Mouse (Mus musculus) myocyte (in vitro differentiated cells): ENCODE results near the gene Fgfr4. TPM values are rescaled to one million over a fixed set of nuclear protein-coding genes. Genes with fewer than 3 reads are reported as not detected.

Experiments used
- H3K27me3 ChIP-seq: one replicate; pipeline ENCODE4 v1.6.1; 2011; ENCODE audit not compliant: control insufficient read depth, insufficient read depth, insufficient read length
- H3K36me3 ChIP-seq: one replicate; pipeline ENCODE4 v1.6.1; 2011; ENCODE audit not compliant: control insufficient read depth, insufficient read depth
- H3K4me2 ChIP-seq: one replicate; pipeline ENCODE4 v1.6.1; 2011; ENCODE audit warnings: low read depth, control low read depth
- H3K4me3 ChIP-seq: one replicate; pipeline ENCODE4 v1.5.1; 2011; ENCODE audit warnings: mild to moderate bottlenecking, control low read depth, moderate library complexity
- H3K79me2 ChIP-seq: one replicate; pipeline ENCODE4 v1.6.1; 2011; ENCODE audit not compliant: control insufficient read depth, insufficient read depth
- H3ac ChIP-seq: one replicate; pipeline ENCODE4 v1.6.1; 2011; ENCODE audit not compliant: control insufficient read depth, insufficient read length
- CEBPB ChIP-seq: IDR thresholded peaks from 2 replicates; pipeline ENCODE4 v1.6.1; 2011; ENCODE audit warnings: mild to moderate bottlenecking, moderate library complexity; ENCODE audit not compliant: poor library complexity, insufficient read depth, severe bottlenecking
- E2F4 ChIP-seq: IDR thresholded peaks from one replicate; pipeline ENCODE4 v1.6.1; 2011; ENCODE audit warnings: mild to moderate bottlenecking, control low read depth, moderate library complexity; ENCODE audit not compliant: insufficient read depth
- MAX ChIP-seq: IDR thresholded peaks from one replicate; pipeline ENCODE4 v1.6.1; 2011; ENCODE audit warnings: low read depth, mild to moderate bottlenecking, control low read depth
- MYOD1 ChIP-seq, 3 experiments: IDR thresholded peaks; one replicate each; pipeline ENCODE4 v1.6.1; 2011; ENCODE audit warnings: control low read depth in 2 of 3, low read depth in 2 of 3, mild to moderate bottlenecking in 2 of 3, moderate library complexity in 1 of 3; ENCODE audit not compliant: insufficient read length in 2 of 3, control insufficient read depth in 1 of 3
- MYOG ChIP-seq, 3 experiments: IDR thresholded peaks; one replicate each; pipeline ENCODE4 v1.6.1; 2011; ENCODE audit warnings: control low read depth in 2 of 3, low read depth in 2 of 3, mild to moderate bottlenecking in 2 of 3; ENCODE audit not compliant: insufficient read length in 2 of 3, control insufficient read depth in 1 of 3, insufficient read depth in 1 of 3
- POLR2A ChIP-seq: IDR thresholded peaks from one replicate; pipeline ENCODE4 v1.6.1; 2011; ENCODE audit warnings: low read depth, mild to moderate bottlenecking, control low read depth, moderate library complexity; ENCODE audit not compliant: insufficient read length
- POLR2AphosphoS2 ChIP-seq: IDR thresholded peaks from one replicate; pipeline ENCODE4 v1.6.1; 2011; ENCODE audit warnings: low read depth, control low read depth; ENCODE audit not compliant: insufficient read length
- REST ChIP-seq: IDR thresholded peaks from one replicate; pipeline ENCODE4 v1.6.1; 2011; ENCODE audit warnings: mild to moderate bottlenecking, control low read depth, moderate library complexity; ENCODE audit not compliant: insufficient read depth, insufficient read length
- SRF ChIP-seq: IDR thresholded peaks from one replicate; pipeline ENCODE4 v1.6.1; 2011; ENCODE audit warnings: low read depth; ENCODE audit not compliant: control insufficient read depth, insufficient read length
- TCF12 ChIP-seq: IDR thresholded peaks from one replicate; pipeline ENCODE4 v1.6.1; 2011; ENCODE audit warnings: mild to moderate bottlenecking, control low read depth; ENCODE audit not compliant: poor library complexity, insufficient read depth, severe bottlenecking
- TCF3 ChIP-seq: IDR thresholded peaks from one replicate; pipeline ENCODE4 v1.6.1; 2011; ENCODE audit warnings: low read depth, control low read depth; ENCODE audit not compliant: insufficient read length
- USF1 ChIP-seq: IDR thresholded peaks from one replicate; pipeline ENCODE4 v1.6.1; 2011; ENCODE audit warnings: low read depth, mild to moderate bottlenecking, control low read depth, moderate library complexity
- polyA plus RNA-seq: library from polyadenylated mRNA; unstranded; fragments of >200 nt; fragmentation: generic; extraction: Trizol; gene quantifications from one replicate; pipeline ENCODE4 v1.2.1, GENCODE M21; 2012; ENCODE audit warnings: missing spikeins

The Fgfr4 gene
- polyA plus RNA-seq, 1 experiment = 6.6 TPM

DNA sequence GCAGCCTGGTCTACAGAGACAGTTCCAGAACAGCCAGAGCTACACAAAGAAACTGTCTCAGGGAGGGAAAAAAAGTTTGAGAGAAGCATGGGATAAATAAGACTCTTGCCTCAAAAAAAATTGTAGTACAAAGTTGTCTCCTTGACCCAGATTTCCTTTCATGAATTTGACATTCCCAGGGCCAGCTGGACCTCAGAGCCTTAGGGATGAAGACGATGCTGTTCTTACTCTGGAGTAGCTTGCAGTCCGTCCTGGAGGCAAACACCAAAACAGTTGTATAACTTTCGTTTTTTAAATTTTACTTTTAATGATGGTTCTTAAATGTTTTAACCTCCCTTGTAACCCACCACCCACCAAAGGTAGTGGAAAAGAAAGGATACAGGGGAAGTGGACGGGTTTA is 45.3 kb upstream of the Fgfr4 start:
- Histone ChIP-seq H3K4me3 (peak overlapping the region; percentile 92), H3K4me2 (peak overlapping the region; percentile 99), H3K79me2 (peaks cover 46% of the 10 kb centered on the region), H3ac (no peak overlapping the region), H3K36me3 (peaks cover 6% of the 10 kb centered on the region), H3K27me3 (no peaks in the 10 kb centered on the region)
- TF ChIP-seq CEBPB (no peak), REST (no peak)

DNA sequence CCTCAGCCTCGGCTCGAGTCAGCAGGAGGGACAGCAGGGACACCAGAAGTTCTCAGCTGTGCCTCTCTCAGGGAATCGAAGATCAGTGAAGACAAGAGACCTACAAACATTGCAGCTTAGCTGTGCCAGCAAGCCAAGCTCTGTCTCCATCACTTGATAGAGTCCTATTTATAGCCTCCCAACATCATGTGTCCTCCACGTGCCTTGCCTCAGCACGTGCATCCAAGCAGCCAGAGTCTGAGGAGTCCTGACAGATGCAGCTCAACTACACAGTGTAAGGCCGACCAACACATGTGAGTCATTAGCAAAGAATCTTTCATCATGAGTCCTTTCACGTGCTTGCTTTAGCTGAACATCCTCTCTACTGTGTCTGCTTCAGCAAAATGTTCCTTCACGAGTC is 44.7 kb upstream of the Fgfr4 start:
- no peak overlapping the region for H3ac ChIP-seq
- TF ChIP-seq MYOG (IDR thresholded peaks at IDR 0.05; ENCODE audit: control insufficient read depth in 1 of 3, insufficient read depth in 1 of 3, insufficient read length in 2 of 3, low read depth in 2 of 3) (peak; percentile 2 to 65 (median 13)), TCF3 (no peak), MYOD1 (IDR thresholded peaks at IDR 0.05; ENCODE audit: control insufficient read depth in 1 of 3, insufficient read length in 2 of 3, low read depth in 2 of 3) (peak; percentile 59 to 91 (median 90)), MAX (peak; percentile 79), POLR2AphosphoS2 (no peak), CEBPB (no peak), POLR2A (peak; percentile 44), SRF (no peak), USF1 (peak; percentile 78), TCF12 (peak; percentile 45), E2F4 (no peak), REST (no peak)
- H3K79me2 ChIP-seq = peaks cover 48% of the 10 kb centered on the region
- H3K36me3 ChIP-seq = peaks cover 7% of the 10 kb centered on the region
- H3K4me3 ChIP-seq = peak overlapping the region; percentile 92
- no peaks in the 10 kb centered on the region for H3K27me3 ChIP-seq
- H3K4me2 ChIP-seq = peak overlapping the region; percentile 99

DNA sequence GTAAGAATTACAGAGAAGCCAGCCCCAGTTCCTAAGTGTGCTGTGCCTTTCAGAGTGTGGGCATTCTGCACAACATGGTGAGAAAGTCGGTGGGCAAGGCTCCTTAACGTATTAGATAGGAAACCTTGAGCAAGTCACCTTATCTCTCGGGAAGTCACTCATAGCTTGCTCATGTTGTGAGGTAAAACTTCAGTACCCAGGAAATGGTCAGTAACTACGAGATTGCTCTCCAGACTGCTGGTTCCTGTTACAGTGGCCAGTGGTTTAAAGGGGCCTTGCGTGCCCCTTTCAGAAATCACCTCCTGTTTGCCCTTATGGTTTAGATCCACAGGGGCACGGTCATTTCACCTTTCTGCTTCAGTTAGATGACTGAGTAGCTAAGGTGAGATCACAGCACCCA is 38.1 kb upstream of the Fgfr4 start:
- H3K4me3 ChIP-seq = no peak overlapping the region
- H3K27me3 ChIP-seq = no peaks in the 10 kb centered on the region
- H3ac ChIP-seq = no peak overlapping the region
- peaks cover 20% of the 10 kb centered on the region for H3K79me2 ChIP-seq
- peaks cover 62% of the 10 kb centered on the region for H3K36me3 ChIP-seq
- H3K4me2 ChIP-seq = no peak overlapping the region
- TF ChIP-seq CEBPB = no peak
- TF ChIP-seq MAX = no peak
- no peak for TF ChIP-seq SRF
- TF ChIP-seq POLR2AphosphoS2 = no peak
- no peak for TF ChIP-seq TCF12
- TF ChIP-seq USF1 = no peak
- TF ChIP-seq POLR2A = no peak
- no peak for TF ChIP-seq E2F4
- no peak for TF ChIP-seq MYOG (IDR thresholded peaks at IDR 0.05; ENCODE audit: control insufficient read depth in 1 of 3, insufficient read depth in 1 of 3, insufficient read length in 2 of 3, low read depth in 2 of 3)
- TF ChIP-seq TCF3 = no peak
- TF ChIP-seq REST = no peak
- TF ChIP-seq MYOD1 (IDR thresholded peaks at IDR 0.05; ENCODE audit: control insufficient read depth in 1 of 3, insufficient read length in 2 of 3, low read depth in 2 of 3) = no peak

DNA sequence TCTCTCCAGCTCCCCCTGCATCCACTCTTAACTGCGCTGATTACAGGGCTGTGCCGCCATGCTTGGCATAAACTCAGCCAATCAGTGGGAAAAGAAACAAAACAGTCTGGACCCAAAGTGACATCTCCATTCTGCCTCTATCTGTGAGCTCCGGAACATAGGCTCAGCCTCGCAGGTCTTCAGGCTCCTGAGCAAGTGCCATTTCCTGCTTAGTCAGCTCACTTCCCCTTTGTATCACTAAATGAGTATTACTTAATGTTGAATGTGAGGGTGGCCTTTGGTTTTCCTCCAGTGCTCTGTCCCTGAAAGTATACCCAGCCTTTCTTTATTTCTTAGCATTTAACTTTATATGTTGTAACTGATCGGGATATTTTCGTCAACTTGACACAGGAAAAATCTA is 27.5 kb upstream of the Fgfr4 start:
- TF ChIP-seq USF1 = no peak
- no peak for TF ChIP-seq E2F4
- TF ChIP-seq SRF = no peak
- TF ChIP-seq REST = no peak
- no peak for TF ChIP-seq POLR2A

DNA sequence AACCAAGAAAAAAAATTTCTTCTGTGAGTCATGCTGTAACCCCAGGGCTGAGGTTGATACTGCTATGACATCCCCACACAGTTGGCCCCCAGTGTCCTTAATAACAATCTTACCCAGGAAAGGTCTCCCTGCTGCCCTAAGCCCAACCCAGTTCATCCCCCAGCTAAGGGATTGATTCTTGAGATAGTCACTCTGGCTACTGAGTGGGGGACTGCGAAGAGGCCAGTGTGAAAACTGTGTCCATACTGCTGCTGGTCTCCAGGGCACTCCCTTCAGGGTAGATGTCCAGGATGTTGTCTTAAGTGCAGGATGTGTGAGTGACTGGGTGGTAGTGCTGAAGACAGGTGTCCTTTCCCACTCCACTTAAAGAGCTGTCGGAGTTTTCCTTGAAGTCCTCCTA is 19.0 kb upstream of the Fgfr4 start, which contains the start of gene Gm17617:
Gene Gm17617, minus strand, starts transcription at position 101 of the 400 bp plus-strand sequence.
- H3K79me2 ChIP-seq = no peaks in the 10 kb centered on the region
- no peak within 1 kb of the TSS for H3K4me3 ChIP-seq
- H3K27me3 ChIP-seq = no peaks in the 10 kb centered on the region
- TF ChIP-seq TCF12 = no peak
- TF ChIP-seq MAX = no peak
- no peak for TF ChIP-seq REST
- TF ChIP-seq POLR2AphosphoS2 = no peak
- TF ChIP-seq MYOG (IDR thresholded peaks at IDR 0.05; ENCODE audit: control insufficient read depth in 1 of 3, insufficient read depth in 1 of 3, insufficient read length in 2 of 3, low read depth in 2 of 3) = no peak
- TF ChIP-seq SRF = no peak
- TF ChIP-seq CEBPB = no peak
- TF ChIP-seq TCF3 = no peak
- TF ChIP-seq MYOD1 (IDR thresholded peaks at IDR 0.05; ENCODE audit: control insufficient read depth in 1 of 3, insufficient read length in 2 of 3, low read depth in 2 of 3) = no peak
- no peak for TF ChIP-seq USF1
- no peak for TF ChIP-seq E2F4
- TF ChIP-seq POLR2A = no peak
- H3K4me2 ChIP-seq = no peak within 1 kb of the TSS
- peaks cover 34% of the 10 kb centered on the region for H3K36me3 ChIP-seq
- no peak within 1 kb of the TSS for H3ac ChIP-seq

More for the DNA sequence above, 27.5 kb upstream of the Fgfr4 start:
- no peak overlapping the region for H3K4me2 ChIP-seq
- H3K4me3 ChIP-seq = no peak overlapping the region
- H3K27me3 ChIP-seq = no peaks in the 10 kb centered on the region
- peaks cover 44% of the 10 kb centered on the region for H3K36me3 ChIP-seq
- no peaks in the 10 kb centered on the region for H3K79me2 ChIP-seq
- H3ac ChIP-seq = no peak overlapping the region
